Mouse (Mus musculus) stomach, postnatal 0 days (tissue): ENCODE measurements around the gene Astn2.

Experiments
- CTCF ChIP-seq: IDR thresholded peaks from 2 replicates; pipeline ENCODE4 v1.5.1; 2016; ENCODE audit warnings: antibody characterized with exemption, low read depth, mild to moderate bottlenecking, moderate library complexity
- EP300 ChIP-seq: optimal IDR thresholded peaks from 2 replicates; pipeline ENCODE3; 2016; ENCODE audit warnings: antibody characterized with exemption

- TF ChIP-seq EP300 (no peak), CTCF (no peak)
Observed at GRCm38 (mm10) chr4:65423068-65423625, 981.3 kb downstream of the Astn2 start.
